Mouse (Mus musculus) layer of hippocampus, adult 8-10 months (tissue): ENCODE data around the gene Serpinb8. TPM values are rescaled to one million over a fixed set of nuclear protein-coding genes. Genes with fewer than 3 reads are reported as not detected.
A peak's percentile ranks its signal among the peaks of the same experiment; 100 is the strongest.

Experiments used
- DNase-seq, 2 experiments: peaks; one replicate each; pipeline ENCODE4 v3.0.0; 2022; ENCODE audit warnings: low spot score in 2 of 2
- total RNA-seq, 4 experiments: library from RNA; stranded (reverse); gene quantifications; 2 replicates each; pipeline ENCODE4 v1.2.4; 2022

Serpinb8 gene
- total RNA-seq, 4 experiments from 2014 or later = 2.0 to 7.1 (median 4.2) TPM

- DNase-seq = no peak
These were observed 52.8 kb downstream of the Serpinb8 start for GRCm38 (mm10) chr1:107642457-107643118.

GRCm38 (mm10) chr1:107645086-107645485, 55.3 kb downstream of the Serpinb8 start:
- peak; percentile 46 to 62 for DNase-seq

GRCm38 (mm10) chr1:107657689-107658088, 67.9 kb downstream of the Serpinb8 start:
- no peak for DNase-seq

Other genes with a start within 250 kb of the Serpinb8 start
- not detected for gene Serpinb11, start 228.8 kb upstream of the Serpinb8 start, total RNA-seq
- gene Serpinb7, start 190.4 kb upstream of the Serpinb8 start, total RNA-seq = under 1 TPM in 3 of 4 experiments, not detected in 1; 0.17 to 0.41 (median 0.24) TPM
- not detected for gene Serpinb2, start 78.6 kb upstream of the Serpinb8 start, total RNA-seq